Mouse (Mus musculus) kidney, postnatal 25 days (tissue): ENCODE data around the gene Slc6a18.

ENCODE experiments used
- DNase-seq, 2 experiments: peaks; one replicate each; pipeline ENCODE4 v3.0.0; 2021; ENCODE audit warnings: mixed read lengths in 2 of 2

Slc6a18 gene

GRCm38 (mm10) chr13:73684412-73684811, 6.6 kb upstream of the Slc6a18 start:
- DNase-seq = peak in 1 of 2 experiments; percentile 24

- DNase-seq = peak; percentile 36 to 74
These were observed 5.9 kb upstream of the Slc6a18 start for GRCm38 (mm10) chr13:73683682-73684081.

DNA sequence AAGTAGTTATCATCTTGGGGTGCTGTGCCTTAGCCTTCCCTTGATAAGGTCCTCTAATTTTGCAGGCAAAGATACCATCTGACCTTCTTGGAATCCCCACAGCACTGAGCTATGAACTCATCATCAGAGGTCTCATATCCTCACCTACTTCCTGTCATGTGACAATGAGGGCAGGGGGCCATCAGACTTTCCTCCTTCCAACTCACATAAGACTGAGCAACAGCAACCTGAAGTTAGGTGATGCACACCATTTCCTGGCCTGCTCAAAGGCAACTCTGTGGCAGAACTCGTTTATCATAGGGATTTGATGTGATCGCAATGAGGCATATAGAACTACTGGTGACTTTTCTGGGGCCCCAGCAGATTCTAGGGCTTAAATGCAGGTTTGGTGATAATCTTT, 4.4 kb upstream of the Slc6a18 start:
- DNase-seq = peak in 1 of 2 experiments; percentile 30

- peak; percentile 68 to 89 for DNase-seq
These were observed 2.6 kb upstream of the Slc6a18 start for GRCm38 (mm10) chr13:73680394-73680793.

DNA sequence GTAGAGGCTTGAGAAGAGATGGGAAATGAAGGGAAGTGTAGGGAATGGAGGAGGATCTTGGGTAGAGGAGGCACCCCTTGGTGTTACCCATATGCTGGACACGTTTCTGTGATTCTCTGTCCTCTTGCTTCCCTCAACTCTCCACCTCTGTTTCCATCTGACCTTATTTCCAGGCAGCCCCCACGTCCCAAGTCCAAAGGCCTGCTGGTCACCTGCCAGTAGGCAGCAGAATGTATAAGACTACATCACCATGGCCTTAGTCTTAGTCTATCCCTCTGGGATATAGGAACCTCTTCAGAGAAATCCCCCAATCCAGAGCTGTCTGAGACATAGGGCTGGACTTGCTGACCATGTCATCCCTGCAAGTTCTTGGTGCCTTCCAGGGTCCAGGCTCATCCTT, 1.5 kb upstream of the Slc6a18 start:
- DNase-seq = peak; percentile 64 to 83

- DNase-seq = peak; percentile 73 to 89
These were observed 2.7 kb downstream of the Slc6a18 start for GRCm38 (mm10) chr13:73675161-73675560.

- DNase-seq = peak in 1 of 2 experiments; percentile 58
These were observed 17.6 kb downstream of the Slc6a18 start for GRCm38 (mm10) chr13:73660163-73660695.

GRCm38 (mm10) chr13:73658953-73659352, 18.9 kb downstream of the Slc6a18 start:
- no peak for DNase-seq

GRCm38 (mm10) chr13:73654976-73655375, 22.8 kb downstream of the Slc6a18 start:
- DNase-seq = no peak

- DNase-seq = no peak
These were observed 24.6 kb downstream of the Slc6a18 start for GRCm38 (mm10) chr13:73653266-73653665.

GRCm38 (mm10) chr13:73646397-73647087, 31.3 kb downstream of the Slc6a18 start:
- DNase-seq = peak; percentile 67 to 84

GRCm38 (mm10) chr13:73641296-73641695, 36.5 kb downstream of the Slc6a18 start:
- no peak for DNase-seq

DNA sequence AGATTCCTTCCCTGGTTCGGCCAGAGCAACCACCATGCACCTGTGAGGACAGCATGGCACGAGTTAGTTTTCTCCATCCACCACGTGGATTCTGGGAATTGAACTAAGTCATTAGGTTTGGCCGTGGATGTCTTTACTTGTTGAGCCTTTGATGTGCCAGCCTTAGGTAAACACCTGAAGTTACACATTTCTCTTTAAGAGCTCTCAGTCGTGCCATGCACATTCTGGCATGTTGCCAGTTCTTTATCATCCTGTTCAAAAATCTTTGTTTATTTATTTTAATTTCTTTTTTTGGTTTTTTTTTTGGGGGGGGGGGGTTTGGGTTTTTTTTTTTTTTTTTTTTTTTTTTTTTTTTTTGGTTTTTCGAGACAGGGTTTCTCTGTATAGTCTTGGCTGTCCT, 40.0 kb downstream of the Slc6a18 start:
- DNase-seq = no peak

GRCm38 (mm10) chr13:73631837-73632236, 46.0 kb downstream of the Slc6a18 start:
- no peak for DNase-seq

GRCm38 (mm10) chr13:73628586-73629113, 49.2 kb downstream of the Slc6a18 start:
- no peak for DNase-seq

GRCm38 (mm10) chr13:73626745-73627549, 50.9 kb downstream of the Slc6a18 start, which contains the start of gene Tert:
TSS of gene Tert (plus strand) at chr13:73626911.
- DNase-seq = peak; percentile 68 to 80

DNA sequence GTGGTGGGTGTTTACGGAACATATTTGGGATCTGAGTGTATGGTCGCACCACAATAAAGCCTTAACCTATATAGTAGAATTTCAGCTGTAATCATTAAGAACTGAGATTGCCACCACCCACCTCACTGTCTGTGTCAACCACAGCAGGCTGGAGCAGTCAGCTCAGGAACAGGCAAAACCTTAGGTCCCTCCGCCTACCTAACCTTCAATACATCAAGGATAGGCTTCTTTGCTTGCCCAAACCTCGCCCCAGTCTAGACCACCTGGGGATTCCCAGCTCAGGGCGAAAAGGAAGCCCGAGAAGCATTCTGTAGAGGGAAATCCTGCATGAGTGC, 51.4 kb downstream of the Slc6a18 start:
- DNase-seq = no peak

- peak in 1 of 2 experiments; percentile 11 for DNase-seq
These were observed 57.2 kb downstream of the Slc6a18 start for GRCm38 (mm10) chr13:73620637-73621036.

DNA sequence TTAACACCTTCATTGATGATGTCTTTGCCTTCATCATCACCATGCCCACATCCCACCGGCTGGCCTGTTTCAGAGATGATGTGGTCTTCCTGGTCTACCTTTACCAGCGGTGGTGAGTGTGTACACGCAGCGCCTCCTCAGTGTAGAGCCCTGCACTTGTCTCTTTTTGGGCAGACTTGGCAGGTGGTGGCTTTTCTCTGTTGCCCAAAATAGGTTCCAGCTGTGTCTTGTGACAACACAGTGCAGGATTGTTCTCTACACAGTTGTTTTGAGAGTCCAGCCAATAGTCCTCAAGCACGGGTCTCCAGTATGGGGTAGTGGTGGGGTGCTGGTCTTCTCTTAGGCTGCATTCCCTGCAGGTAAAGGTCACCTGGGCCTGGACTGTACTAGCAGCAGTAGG, 59.4 kb downstream of the Slc6a18 start:
- no peak for DNase-seq
